Mouse (Mus musculus): ENCODE results near the gene Snrnp35.

Snrnp35 gene

GRCm38 (mm10) chr5:124540383-124540786 is 57.5 kb downstream of the Snrnp35 start, which contains the start of gene Tmed2:
Tmed2 (plus strand) TSS chr5:124540695.
- peak; percentile 95 for DNase-seq

Measured in right cerebral cortex, postnatal 14 days (tissue).